Mouse (Mus musculus) right cerebral cortex, adult 2 months (tissue): ENCODE measurements around the gene Casq1.

Source experiments
- DNase-seq, 2 experiments: peaks; one replicate each; pipeline ENCODE4 v3.0.0; 2021 to 2022; ENCODE audit warnings: low spot score in 2 of 2

The Casq1 gene

DNA sequence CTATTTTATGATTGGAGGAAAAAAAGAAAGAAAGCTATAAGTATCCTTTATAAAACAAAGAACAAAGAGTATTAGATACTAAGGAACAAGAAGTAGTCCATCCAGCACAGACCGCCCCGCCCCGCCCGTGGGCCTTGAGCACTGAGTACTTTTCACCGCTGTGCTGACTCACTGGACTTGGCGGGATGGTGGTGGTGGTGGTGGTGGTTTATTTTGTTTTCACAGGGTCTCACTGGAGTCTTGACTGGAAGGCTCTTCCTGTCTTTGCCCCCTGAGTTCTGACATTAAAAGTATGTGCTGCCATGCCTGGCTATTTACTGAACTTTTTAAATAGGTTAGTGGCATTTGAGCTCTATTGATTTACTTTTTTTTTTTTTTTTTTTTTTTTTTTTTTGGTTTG lies 36.6 kb downstream of the Casq1 start:
- no peak for DNase-seq

DNA sequence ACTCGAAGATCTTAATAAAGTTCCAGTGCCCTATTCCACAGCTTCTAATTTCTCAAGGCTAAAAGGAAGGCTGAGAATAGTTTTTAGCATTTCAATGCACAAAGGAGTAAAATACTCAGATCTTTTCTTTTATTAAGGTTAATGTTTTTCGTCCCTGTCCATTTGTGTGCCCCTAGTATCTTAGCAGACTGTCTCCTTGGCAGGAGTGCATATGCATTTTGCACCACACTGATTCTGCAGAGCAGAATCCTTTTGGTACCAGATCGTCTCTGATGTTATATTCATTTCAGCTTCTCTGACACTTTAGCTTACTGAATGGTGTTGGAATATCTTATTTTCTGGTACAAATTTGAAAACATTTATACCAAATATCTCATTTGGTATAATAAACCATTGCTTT lies 37.9 kb downstream of the Casq1 start:
- DNase-seq: no peak

DNA sequence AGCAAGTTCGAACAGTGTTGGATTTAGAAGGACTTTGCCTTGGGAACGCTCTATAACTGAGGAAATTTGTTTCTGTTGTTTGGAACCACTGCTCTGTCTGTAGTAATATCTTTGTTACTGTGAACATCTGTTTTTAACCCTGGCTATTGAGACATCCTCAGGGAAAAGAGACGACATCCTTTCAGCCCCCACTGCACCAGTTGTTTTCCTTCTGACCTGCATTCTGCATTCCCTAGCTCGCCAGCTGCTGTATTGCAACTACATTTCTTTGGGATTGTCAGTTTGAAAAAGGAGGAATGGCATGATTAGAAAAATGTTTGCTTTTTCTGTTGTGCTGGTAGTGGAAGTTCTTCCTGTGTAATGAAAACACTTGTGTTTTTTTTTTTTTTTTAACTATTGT lies 38.8 kb downstream of the Casq1 start:
- no peak for DNase-seq

DNA sequence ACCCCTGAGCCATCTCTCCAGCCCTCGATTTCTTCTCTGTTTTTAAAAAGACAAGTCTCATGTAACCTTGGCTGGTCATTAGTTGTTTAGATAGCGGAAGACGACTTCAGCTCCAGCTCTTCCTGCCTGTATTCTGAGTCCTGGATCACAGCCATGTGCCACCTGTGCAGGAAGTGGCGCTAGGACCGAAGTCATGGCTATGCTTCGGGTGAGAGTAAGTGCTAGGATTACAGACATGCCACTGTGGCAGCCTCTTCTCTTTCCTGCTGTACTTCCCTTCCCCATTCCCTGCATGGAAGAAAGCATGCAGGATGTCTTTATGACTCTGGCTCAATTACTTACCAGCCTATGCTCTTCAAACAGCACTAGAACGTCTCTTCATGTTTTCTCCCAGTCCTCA lies 40.6 kb downstream of the Casq1 start:
- no peak for DNase-seq

DNA sequence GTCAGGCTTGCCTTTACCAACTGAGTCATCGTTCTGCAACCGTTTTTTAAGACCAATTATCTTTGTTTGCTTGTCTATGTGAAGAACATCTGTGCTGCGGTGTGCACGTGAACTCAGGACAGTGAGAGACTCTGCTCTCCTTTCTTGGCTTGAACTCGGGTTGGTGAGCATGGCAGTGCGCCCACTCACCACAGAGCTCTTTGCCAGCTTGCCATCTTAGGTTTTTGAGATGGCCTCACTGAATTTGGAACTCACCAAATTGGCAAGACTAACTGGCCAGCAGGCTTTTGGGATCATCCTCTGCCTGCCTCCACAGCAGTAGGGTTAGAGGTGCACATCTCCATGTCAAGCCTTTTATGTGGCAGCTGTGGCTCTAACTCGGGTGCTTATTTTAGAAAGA lies 41.9 kb downstream of the Casq1 start:
- DNase-seq: no peak

DNA sequence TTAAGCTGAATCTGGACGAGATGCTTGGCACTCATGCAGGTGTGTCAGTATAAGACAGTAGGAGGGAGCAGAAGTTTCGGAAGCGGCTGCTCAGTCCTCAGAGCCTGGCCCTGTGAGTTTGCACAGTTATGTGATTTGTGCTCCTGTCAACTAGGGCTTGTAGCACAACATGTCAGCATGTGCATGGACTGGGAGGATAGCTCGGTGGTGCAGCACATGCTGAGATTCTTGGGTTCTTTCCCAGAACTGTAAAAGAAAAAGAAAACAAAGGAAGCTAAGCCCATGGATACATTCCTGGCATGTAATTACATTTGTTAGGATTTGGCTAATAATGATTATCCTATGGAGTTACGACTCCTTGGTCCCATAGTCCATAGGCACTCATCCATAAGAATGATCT lies 46.5 kb downstream of the Casq1 start:
- DNase-seq: no peak

DNA sequence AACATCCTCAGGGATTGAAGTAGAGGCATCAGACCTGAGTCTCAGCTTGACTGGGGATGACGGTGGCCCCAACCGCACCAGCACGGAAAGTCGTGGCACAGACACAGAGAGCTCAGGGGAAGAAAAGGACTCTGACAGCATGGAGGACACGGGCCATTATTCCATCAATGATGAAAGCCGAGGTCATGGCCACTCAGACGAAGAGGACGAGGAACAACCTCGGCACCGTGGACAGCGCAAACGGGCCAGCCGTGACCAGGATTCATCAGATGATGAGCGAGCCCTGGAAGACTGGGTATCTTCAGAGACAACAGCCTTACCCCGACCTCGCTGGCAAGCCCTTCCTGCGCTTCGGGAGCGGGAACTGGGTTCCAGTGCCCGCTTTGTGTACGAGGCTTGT lies 47.3 kb downstream of the Casq1 start:
- DNase-seq: no peak

DNA sequence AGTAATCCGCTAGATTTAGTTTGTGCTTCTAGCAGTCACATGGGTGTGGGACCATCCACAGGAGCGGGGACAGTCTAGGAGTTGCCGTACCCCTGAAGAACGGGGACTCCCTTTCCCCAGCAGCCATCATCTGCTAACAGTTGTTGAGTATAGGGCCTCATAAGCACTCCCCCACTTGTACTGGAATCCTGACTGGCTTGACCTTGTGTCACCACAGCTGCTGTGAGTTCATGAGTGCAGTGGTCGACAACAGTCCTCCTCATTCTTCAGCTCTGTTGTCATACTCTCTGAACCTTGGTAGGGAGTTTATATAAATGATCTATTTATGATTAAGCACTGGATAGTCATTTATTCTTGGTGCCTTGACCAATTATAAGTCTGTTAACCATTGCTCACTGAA lies 49.9 kb downstream of the Casq1 start:
- no peak for DNase-seq

DNA sequence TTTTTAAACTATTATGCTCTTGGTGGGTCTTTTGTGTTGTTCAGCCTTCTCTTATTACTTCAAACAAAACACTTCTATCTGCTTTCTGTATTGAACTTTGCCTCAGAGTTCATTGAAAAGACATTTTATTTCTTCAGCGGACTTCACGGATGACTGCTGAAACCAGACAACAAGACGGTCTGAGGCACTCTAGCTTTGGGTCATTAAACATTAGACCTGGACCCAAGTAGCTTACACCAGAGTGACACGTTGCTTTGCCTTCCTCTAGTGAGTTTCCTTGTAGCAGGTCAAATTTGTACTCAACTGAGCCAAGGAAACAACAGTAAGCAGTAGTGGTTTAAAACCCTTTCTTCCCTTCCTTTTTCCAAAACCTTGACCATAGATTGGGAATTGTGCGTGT lies 51.8 kb downstream of the Casq1 start:
- no peak for DNase-seq

DNA sequence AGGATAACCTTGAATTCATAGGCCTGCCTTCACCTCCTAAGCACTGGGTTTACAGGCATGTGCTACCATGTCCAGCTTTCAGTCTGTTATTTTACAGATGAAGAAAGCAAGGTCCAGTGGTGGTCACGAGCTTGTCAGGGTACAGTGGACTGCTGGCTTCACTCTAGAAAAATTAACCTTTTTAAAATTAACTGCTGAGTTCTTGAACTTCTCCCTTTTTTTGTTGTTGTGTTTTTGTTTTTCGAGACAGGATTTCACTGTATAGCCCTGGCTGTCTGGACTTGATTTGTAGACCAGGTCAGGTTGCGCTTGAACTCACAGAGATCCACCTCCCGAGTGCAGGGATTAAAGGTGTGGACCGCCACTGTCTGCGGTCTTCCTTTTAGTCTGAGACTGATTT lies 56.7 kb downstream of the Casq1 start:
- no peak for DNase-seq

DNA sequence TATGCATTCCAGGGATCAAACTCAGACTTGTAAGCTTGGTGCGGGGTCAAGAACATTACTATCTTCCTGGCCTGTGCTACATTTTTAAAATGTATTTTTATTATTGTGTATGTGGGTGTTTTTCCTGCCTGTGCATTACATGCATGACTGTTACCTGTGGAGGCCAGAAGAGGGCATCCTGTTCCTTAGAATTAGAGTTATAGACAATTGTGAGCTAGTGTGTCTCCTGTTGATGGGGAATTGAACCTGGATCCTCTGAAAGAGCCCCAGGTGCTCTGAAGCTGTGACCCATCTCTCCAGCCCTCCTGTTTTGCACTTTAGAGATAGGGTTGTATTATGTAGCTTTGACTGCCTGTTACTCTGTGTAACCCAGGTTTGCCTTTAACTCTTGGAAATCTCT lies 57.7 kb downstream of the Casq1 start:
- DNase-seq: peak; percentile 44 to 65

DNA sequence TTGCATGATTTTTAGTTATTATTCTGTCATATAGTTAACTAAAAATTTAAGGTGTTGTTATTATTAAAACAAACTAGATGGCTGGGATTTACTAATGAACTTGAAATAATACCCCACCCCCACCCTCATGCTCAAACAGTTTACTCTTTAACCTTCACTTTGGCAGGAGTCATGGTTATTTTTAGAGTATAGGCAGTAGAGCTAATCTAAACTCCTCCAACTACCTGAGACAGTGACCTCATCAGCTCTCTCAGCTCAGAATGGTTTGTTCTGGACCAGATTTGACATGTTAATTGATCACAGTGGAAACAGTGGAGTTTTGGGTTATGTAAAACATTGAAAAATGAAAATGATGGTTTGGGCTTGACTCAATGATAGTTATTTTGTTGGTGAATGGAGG lies 59.2 kb downstream of the Casq1 start:
- no peak for DNase-seq

DNA sequence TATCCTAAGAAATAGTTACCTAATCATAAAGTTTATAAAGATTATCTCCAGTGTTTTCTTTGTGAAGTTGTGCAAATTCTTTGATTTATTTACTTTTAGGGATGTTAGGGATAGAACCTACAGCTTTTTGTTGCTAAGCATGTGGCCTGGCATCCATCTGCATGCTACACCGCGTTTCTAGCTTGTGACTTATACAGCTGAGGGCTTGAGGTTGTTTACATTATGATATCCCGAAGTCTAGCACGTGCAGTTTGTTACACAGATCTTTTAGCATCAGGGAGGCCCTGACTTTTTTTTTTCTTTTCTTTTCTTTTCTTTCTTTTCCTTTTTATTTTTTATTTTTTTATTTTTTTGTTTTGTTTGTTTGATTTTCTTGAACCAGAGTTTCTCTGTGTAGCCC lies 59.7 kb downstream of the Casq1 start:
- no peak for DNase-seq
